Mouse (Mus musculus) layer of hippocampus, postnatal 14 days (tissue): Measurements from ENCODE around the gene Selplg. TPM values are rescaled to one million over a fixed set of nuclear protein-coding genes. Genes with fewer than 3 reads are reported as not detected.
"Not testable (repeated sequence)": the region's sequence is repeated elsewhere in the genome, so short reads cannot be mapped to it uniquely, and the experiment has no call there.

Experiments
- DNase-seq, 2 experiments: peaks; one replicate each; pipeline ENCODE4 v3.0.0; 2021 to 2022; ENCODE audit warnings: low spot score in 2 of 2, mixed read lengths in 1 of 2
- total RNA-seq, 2 experiments: library from RNA; stranded (reverse); gene quantifications; 2 replicates each; pipeline ENCODE4 v1.2.3; 2021

Gene Selplg
- total RNA-seq, 2 experiments from 2014 or later, result 26.5 to 29.3 TPM

GRCm38 (mm10) chr5:113796401-113797148, 35.9 kb downstream of the Selplg start:
- DNase-seq, result no peak

- no peak for DNase-seq
Measured at GRCm38 (mm10) chr5:113791197-113792095, 41.0 kb downstream of the Selplg start.

DNA sequence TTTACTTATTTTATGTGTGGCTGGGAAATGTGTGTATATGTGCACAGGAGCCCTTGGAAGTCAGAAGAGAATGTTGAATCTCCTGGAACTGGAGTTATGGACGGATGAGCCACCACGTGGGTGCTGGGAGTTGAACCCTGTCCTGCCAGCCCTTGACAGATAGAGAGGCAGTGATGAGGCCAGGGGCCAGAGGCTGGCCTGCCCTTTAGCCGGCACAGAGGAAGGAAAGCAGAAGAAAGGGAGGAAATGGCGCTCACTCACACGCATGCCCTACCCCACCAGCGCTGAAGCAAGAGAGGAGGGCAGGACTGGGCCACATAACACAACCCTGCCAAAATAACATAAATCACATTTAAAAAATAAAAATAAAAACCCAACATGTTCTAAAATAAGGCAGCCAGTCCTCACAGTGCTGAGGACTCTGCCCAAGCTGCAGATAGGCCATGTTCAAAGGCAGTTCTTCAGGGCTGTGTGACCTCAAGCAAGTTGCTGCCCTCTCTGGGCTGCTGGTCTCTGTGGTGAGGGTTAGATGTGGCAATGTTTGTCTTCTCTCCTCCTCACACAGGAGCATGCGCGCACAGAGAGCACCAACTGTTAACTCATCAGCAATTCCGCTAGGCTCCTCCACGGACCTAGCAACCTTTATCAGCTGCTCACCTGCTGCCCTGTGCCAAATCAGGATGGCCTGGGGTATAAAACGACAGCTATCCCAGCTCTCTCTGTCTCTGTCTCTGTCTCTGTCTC, 41.8 kb downstream of the Selplg start:
- DNase-seq, result no peak

- DNase-seq, result no peak
Measured at GRCm38 (mm10) chr5:113789075-113789788, 43.2 kb downstream of the Selplg start.

DNA sequence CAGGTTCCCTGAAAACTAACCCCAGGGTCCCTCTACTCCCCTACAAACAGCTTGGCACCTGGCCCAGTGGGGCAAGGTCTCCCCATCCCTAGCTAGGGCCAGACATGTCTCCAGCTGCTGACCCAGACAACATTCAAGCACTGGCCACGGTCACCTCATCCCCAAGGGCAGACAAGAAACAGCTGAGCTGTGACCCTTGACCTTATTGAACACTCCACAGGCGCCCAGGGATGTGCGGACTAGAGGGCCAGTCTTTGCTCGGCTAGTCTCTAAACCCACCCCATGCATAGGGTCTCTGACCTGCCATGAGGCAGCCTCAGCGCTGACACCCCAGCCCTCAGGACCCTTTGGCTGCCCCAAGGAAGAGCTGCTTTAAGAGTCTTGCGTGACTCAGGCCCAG, 43.8 kb downstream of the Selplg start:
- no peak for DNase-seq

GRCm38 (mm10) chr5:113786985-113787384, 45.5 kb downstream of the Selplg start:
- DNase-seq, result no peak

DNA sequence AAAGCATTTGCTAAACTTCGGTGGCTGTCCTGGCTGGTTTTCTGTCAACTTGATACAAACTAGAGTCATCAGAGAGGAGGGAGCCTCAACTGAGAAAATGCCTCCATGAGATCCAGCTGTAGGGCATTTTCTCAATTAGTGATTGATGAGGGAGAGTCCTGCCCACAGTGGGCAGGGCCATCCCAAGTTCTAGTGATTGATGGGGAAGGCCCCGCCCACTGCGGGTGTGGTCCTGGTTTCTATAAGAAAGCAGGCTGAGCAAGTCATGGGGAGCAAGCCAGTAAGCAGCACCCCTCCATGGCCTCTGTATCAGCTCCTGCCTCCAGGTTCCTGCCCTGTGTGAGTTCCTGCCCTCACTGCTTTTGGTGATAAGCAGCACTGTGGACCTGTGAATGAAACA, 48.3 kb downstream of the Selplg start:
- not testable (repeated sequence) for DNase-seq

DNA sequence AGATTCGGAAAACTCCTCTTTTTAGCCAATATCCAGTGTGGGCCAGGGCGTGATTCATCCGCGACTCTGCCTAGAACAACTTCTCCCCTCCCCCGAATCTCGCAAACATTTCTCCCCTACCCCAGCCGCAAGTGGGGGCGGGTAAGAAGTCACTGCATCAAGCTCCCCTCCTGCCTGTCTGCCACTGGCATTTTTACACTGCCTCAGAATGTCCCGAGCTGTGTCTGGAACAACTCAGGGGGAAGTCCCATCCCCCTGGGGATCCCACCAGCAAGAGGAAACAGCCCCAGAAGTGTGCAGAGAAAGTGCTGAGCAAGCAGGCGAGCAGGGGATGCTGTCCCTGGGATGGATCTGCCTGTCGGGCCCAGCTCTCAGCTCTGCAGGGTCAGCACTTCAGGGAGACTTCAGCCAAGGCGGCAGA, 48.9 kb downstream of the Selplg start:
- no peak for DNase-seq

GRCm38 (mm10) chr5:113782624-113783023, 49.8 kb downstream of the Selplg start:
- DNase-seq, result no peak

GRCm38 (mm10) chr5:113781875-113782274, 50.6 kb downstream of the Selplg start:
- no peak for DNase-seq

GRCm38 (mm10) chr5:113781254-113781653, 51.2 kb downstream of the Selplg start:
- no peak for DNase-seq

GRCm38 (mm10) chr5:113780763-113781162, 51.7 kb downstream of the Selplg start:
- DNase-seq, result no peak

DNA sequence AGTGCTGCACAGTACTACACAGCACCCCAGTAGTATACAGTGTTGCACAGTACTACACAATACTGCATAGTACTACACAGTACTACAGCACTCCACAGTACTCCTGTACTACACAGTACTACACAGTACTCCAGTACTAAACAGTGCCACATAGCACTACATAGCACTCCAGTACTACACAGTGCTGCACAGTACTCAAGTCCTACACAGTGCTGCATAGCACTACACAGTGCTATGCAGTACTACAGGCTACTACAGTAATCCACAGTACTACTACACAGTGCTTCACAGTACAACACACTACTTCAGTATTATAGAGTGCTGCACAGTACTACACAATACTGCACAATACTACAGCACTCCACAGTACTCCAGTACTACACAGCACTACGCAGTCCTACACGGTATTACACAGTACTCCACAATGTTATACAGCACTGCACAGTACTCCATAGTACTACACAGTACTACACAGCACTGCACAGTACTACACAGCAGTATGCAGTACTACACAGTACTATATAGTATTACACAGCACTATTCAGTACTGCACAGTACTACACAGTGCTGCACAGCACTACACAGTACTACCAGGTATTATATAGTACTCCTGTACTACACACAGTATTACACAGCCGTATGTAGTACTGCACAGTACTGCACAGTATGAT, 52.2 kb downstream of the Selplg start:
- DNase-seq, result no peak

DNA sequence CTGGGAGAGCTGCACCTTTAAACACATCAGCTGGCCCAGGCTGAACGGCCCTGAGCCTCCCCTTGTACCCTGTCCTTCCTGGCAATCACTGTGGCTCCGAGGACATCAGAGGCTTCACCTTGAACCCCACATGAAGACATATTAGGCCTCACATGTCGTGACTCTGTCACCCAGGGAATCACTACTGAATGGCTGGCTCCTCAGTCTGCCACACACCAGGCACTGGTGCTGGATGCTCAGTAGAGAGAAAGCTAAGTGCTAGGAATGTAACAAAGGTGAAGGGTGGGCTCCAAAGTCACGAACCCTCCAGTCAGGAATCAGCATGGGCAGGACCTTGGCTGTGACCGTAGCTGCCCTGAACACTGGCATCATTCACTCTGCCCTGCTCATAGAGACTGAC, 52.9 kb downstream of the Selplg start:
- DNase-seq, result no peak

- not testable (repeated sequence) for DNase-seq
Measured at GRCm38 (mm10) chr5:113777728-113778127, 54.7 kb downstream of the Selplg start.

GRCm38 (mm10) chr5:113776896-113777226, 55.6 kb downstream of the Selplg start:
- no peak for DNase-seq

GRCm38 (mm10) chr5:113776128-113776895, 56.1 kb downstream of the Selplg start:
- DNase-seq, result no peak

GRCm38 (mm10) chr5:113775585-113775984, 56.9 kb downstream of the Selplg start:
- DNase-seq, result no peak

DNA sequence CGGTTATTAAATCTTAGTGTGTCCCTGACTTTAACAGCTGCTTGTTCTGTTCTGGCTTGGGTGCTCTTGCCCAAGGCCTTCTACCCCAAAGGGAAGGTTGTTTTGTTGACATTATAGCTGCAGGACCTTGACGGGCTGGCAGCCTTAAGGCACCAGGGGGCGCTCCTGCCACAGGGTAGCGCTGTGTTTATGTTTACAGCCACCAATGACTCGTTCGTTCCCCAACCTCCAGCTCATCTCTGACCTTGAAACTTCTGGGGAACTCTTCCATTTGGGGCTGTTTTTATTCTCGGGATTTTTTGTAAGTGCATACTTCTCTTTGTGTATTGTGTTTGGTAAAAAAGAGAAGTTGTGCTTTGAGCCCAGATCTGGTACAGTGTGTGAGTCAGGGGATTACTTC, 58.8 kb downstream of the Selplg start:
- DNase-seq, result peak; percentile 82 to 88
